ENCODE assay signal across 9 mouse cellular contexts in genomic region chr14:36584065-36584635, GRCm38 (mm10).
A peak's percentile ranks its signal among the peaks of the same experiment; 100 is the strongest.
DNase-seq lines count a peak whose midpoint lies in the region; ATAC-seq and TF ChIP-seq lines count a peak whose summit lies in the region.
"Had no signal": no experiment of that assay in that cellular context is flagged by ENCODE, and none has a peak within 500 bp of the region (broad histone marks: within the 10 kb centered on the region; RNA-seq: fewer than 3 reads in every experiment).

No protein-coding gene starts in this region.

- H3K27ac ChIP-seq in left cerebral cortex, adult 2 months = no peak overlapping the region
- H3K27ac ChIP-seq in embryonic facial prominence, embryonic 14.5 days (replicated peaks; ENCODE audit: low read depth, low read length) = no peak overlapping the region
- H3K27ac ChIP-seq in liver, embryonic 15.5 days (replicated peaks) = no peak overlapping the region
- no peak overlapping the region for H3K27ac ChIP-seq in heart, embryonic 12.5 days (ENCODE audit: poor library complexity, severe bottlenecking)
- H3K27ac ChIP-seq: embryonic facial prominence, embryonic 13.5 days had no signal

- no peak for DNase-seq in left cerebral cortex, adult 2 months (ENCODE audit: extremely low spot score in 1 of 2, low spot score in 2 of 2)
- DNase-seq in left cerebral cortex, adult 11 months (ENCODE audit: low spot score) = no peak
- peak; percentile 67 for DNase-seq in brain, adult 2 months (ENCODE audit: low read depth, low spot score)
- peak; percentile 22 for DNase-seq in embryonic facial prominence, embryonic 14.5 days (ENCODE audit: low spot score)
- no peak for DNase-seq in spleen, postnatal 36 days (ENCODE audit: low spot score in 2 of 2)

- intact Hi-C loops in left cerebral cortex, adult 2 months (cut with DNase I) = loop anchor here (5.0 kb wide), 1 partner anchor 1772 kb away; no protein-coding TSS in a partner anchor

- no peaks in the 10 kb centered on the region for H3K4me1 ChIP-seq in embryonic facial prominence, embryonic 14.5 days (ENCODE audit: control insufficient read depth, insufficient read depth, low read length)
- 0 out of 2 replicates have a peak, but pooled peaks cover 11% of the 10 kb centered on the region for H3K4me1 ChIP-seq in liver, embryonic 15.5 days (replicated peaks)
- no peaks in the 10 kb centered on the region for H3K4me1 ChIP-seq in heart, embryonic 12.5 days (replicated peaks)
- H3K4me1 ChIP-seq: embryonic facial prominence, embryonic 13.5 days had no signal

- no peak overlapping the region for H3K9ac ChIP-seq in embryonic facial prominence, embryonic 14.5 days (ENCODE audit: low read depth, low read length)
- H3K9ac ChIP-seq in liver, embryonic 15.5 days = no peak overlapping the region
- no peak overlapping the region for H3K9ac ChIP-seq in heart, embryonic 12.5 days
- H3K9ac ChIP-seq: embryonic facial prominence, embryonic 13.5 days had no signal

- no peaks in the 10 kb centered on the region for H3K27me3 ChIP-seq in embryonic facial prominence, embryonic 14.5 days (replicated peaks; ENCODE audit: control insufficient read depth, insufficient read depth, low read length)
- H3K27me3 ChIP-seq in liver, embryonic 15.5 days = no peaks in the 10 kb centered on the region
- no peaks in the 10 kb centered on the region for H3K27me3 ChIP-seq in heart, embryonic 12.5 days (replicated peaks)
- H3K27me3 ChIP-seq: embryonic facial prominence, embryonic 13.5 days had no signal

- WGBS in embryonic facial prominence, embryonic 14.5 days = 47% methylated on average over 4 of the region's 4 CpGs
- 43% methylated on average over 4 of the region's 4 CpGs for WGBS in liver, embryonic 15.5 days (ENCODE audit: insufficient replicate concordance)
- 57% methylated on average over 4 of the region's 4 CpGs for WGBS in heart, embryonic 12.5 days

- H3K9me3 ChIP-seq in embryonic facial prominence, embryonic 14.5 days (ENCODE audit: control insufficient read depth, low read length) = no peaks in the 10 kb centered on the region
- H3K9me3 ChIP-seq in liver, embryonic 15.5 days (replicated peaks) = no peaks in the 10 kb centered on the region
- no peaks in the 10 kb centered on the region for H3K9me3 ChIP-seq in heart, embryonic 12.5 days (replicated peaks)
- H3K9me3 ChIP-seq: embryonic facial prominence, embryonic 13.5 days had no signal

- no peak overlapping the region for H3K4me2 ChIP-seq in embryonic facial prominence, embryonic 14.5 days (ENCODE audit: low read depth, low read length)
- no peak overlapping the region for H3K4me2 ChIP-seq in liver, embryonic 15.5 days
- no peak overlapping the region for H3K4me2 ChIP-seq in heart, embryonic 12.5 days
- H3K4me2 ChIP-seq: embryonic facial prominence, embryonic 13.5 days had no signal

- peak; percentile 63 for TF ChIP-seq CTCF in left cerebral cortex, adult 2 months (IDR thresholded peaks at IDR 0.05)

- no peak for ATAC-seq in embryonic facial prominence, embryonic 14.5 days (ENCODE audit: low read depth)
- peak; percentile 32; the same call in 1 of the 2 replicates for ATAC-seq in liver, embryonic 15.5 days (ENCODE audit: insufficient read depth)
- ATAC-seq in erythroblast, adult 5-6 weeks (replicated peaks; ENCODE audit: low FRiP score, poor library complexity, severe bottlenecking) = no peak
- ATAC-seq in heart, embryonic 12.5 days (ENCODE audit: insufficient number of reproducible peaks, low FRiP score) = no peak

- H3K36me3 ChIP-seq in embryonic facial prominence, embryonic 14.5 days (ENCODE audit: control insufficient read depth, insufficient read depth, low read length) = no peaks in the 10 kb centered on the region
- H3K36me3 ChIP-seq in liver, embryonic 15.5 days (replicated peaks) = no peaks in the 10 kb centered on the region
- no peaks in the 10 kb centered on the region for H3K36me3 ChIP-seq in heart, embryonic 12.5 days
- H3K36me3 ChIP-seq: embryonic facial prominence, embryonic 13.5 days had no signal

- no peak overlapping the region for H3K4me3 ChIP-seq in left cerebral cortex, adult 2 months
- H3K4me3 ChIP-seq in embryonic facial prominence, embryonic 14.5 days (ENCODE audit: low read depth, low read length) = no peak overlapping the region
- no peak overlapping the region for H3K4me3 ChIP-seq in liver, embryonic 15.5 days (replicated peaks)
- H3K4me3 ChIP-seq in heart, embryonic 12.5 days = no peak overlapping the region
- H3K4me3 ChIP-seq: embryonic facial prominence, embryonic 13.5 days had no signal

Comparison
In these comparisons a context has a peak if more than half of its experiments do, and no peak if none do; other contexts are left out.
1. DNase-seq: peak in brain, adult 2 months (single experiment) and embryonic facial prominence, embryonic 14.5 days (single experiment); none in left cerebral cortex, adult 2 months (0 of 2), left cerebral cortex, adult 11 months (single experiment) and spleen, postnatal 36 days (0 of 2).